Mouse (Mus musculus) heart, embryonic 11.5 days (tissue): ENCODE results near the gene Styx. TPM values are rescaled to one million over a fixed set of nuclear protein-coding genes. Genes with fewer than 3 reads are reported as not detected.

Source experiments
- ATAC-seq: fragments of 200-750 bp; cut with Nextera tagmentation; replicated peaks from 2 replicates; pipeline ENCODE4 v1.8.0; 2017; ENCODE audit warnings: moderate library complexity; ENCODE audit not compliant: insufficient number of reproducible peaks, low FRiP score, low TSS enrichment
- H3K27ac ChIP-seq: fragments of 300-500 bp; sonication (generic); 2 replicates; pipeline ENCODE4 v1.5.1; 2014; ENCODE audit warnings: mild to moderate bottlenecking, low read depth, low read length
- H3K27me3 ChIP-seq: fragments of 300-500 bp; sonication (generic); 2 replicates; pipeline ENCODE4 v1.6.1; 2014; ENCODE audit warnings: mild to moderate bottlenecking, low read length, mixed read lengths; ENCODE audit not compliant: control insufficient read depth, insufficient read depth
- H3K36me3 ChIP-seq: fragments of 300-500 bp; sonication (generic); 2 replicates; pipeline ENCODE4 v1.6.1; 2014; ENCODE audit warnings: mild to moderate bottlenecking, low read length, moderate library complexity, mixed read lengths; ENCODE audit not compliant: control insufficient read depth, insufficient read depth
- H3K4me1 ChIP-seq: fragments of 300-500 bp; sonication (generic); 2 replicates; pipeline ENCODE4 v1.6.1; 2014; ENCODE audit warnings: low read length; ENCODE audit not compliant: control insufficient read depth, insufficient read depth
- H3K4me2 ChIP-seq: fragments of 300-500 bp; sonication (generic); 2 replicates; pipeline ENCODE4 v1.6.1; 2014; ENCODE audit warnings: mild to moderate bottlenecking, moderate library complexity
- H3K4me3 ChIP-seq: fragments of 300-500 bp; sonication (generic); 2 replicates; pipeline ENCODE4 v1.5.1; 2014; ENCODE audit warnings: low read depth, low read length
- H3K9ac ChIP-seq: fragments of 300-500 bp; sonication (generic); 2 replicates; pipeline ENCODE4 v1.6.1; 2014; ENCODE audit warnings: mild to moderate bottlenecking, low read depth, low read length, moderate library complexity
- H3K9me3 ChIP-seq: fragments of 300-500 bp; sonication (generic); replicated peaks from 2 replicates; pipeline ENCODE4 v1.6.1; 2016; ENCODE audit warnings: low read length; ENCODE audit not compliant: control insufficient read depth
- WGBS: fragments of 180-500 bp; shearing (Covaris S2); extraction: QIAGEN DNeasy Blood & Tissue Kit; methylation state at CpG from one replicate; pipeline ENCODE4 v1.1.7; 2014; ENCODE audit not compliant: insufficient replicate concordance; 5-methylcytosine and 5-hydroxymethylcytosine counted together
- polyA plus RNA-seq: library from polyadenylated mRNA; unstranded; fragments of >200 nt; fragmentation: Nextera tagmentation; extraction: Ambion mirVana; gene quantifications from 2 replicates; pipeline ENCODE4 v1.2.1, GENCODE M21; 2014

Gene Styx
- polyA plus RNA-seq, 1 experiment from 2014 or later = 52.1 TPM

DNA sequence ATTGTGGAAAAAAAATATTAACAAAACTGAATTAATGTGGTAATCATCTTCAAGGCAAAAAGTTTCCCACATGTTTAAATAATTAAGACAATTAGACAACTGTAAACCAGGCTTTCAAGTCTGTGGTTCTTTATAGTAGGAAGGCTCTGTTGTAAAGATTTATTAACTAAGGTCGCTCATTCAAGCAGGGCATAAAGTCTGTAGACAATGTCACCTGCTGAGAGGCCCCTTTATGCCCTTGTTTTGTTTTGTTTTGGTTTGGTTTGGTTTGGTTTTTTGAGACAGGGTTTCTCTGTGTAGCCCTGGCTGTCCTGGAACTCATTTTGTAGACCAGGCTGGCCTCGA, 88.0 kb downstream of the Styx start:
- Histone ChIP-seq H3K27me3 (no peaks in the 10 kb centered on the region), H3K4me3 (no peak overlapping the region), H3K4me2 (no peak overlapping the region), H3K27ac (no peak overlapping the region), H3K9me3 (no peaks in the 10 kb centered on the region), H3K9ac (no peak overlapping the region), H3K36me3 (no peaks in the 10 kb centered on the region), H3K4me1 (no peaks in the 10 kb centered on the region)
- WGBS = 90% methylated on average over 2 of the region's 2 CpGs
- ATAC-seq = no peak

DNA sequence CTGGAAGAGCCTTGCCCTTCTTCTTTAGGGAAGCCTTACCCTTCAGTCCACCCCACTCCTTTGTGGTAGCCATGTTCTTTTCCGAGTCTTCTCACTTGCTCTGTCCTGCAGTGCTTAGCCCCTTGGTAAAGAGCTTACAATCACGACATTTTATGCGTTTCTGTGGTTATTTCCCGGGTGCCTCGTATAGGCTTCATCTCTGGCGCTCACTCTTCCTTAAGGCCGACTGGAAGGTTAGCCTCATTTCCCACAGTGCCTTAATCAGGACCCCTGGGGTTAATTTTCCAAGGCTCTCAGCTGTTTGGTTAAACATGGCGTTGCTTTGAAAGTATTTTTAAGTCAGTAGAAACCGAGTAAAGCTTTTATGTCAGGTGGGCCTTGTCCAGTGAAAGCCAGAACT, 88.5 kb downstream of the Styx start:
- ATAC-seq = no peak
- Histone ChIP-seq H3K27ac (no peak overlapping the region), H3K4me2 (no peak overlapping the region), H3K9ac (no peak overlapping the region), H3K4me1 (no peaks in the 10 kb centered on the region), H3K36me3 (no peaks in the 10 kb centered on the region), H3K4me3 (no peak overlapping the region), H3K9me3 (no peaks in the 10 kb centered on the region), H3K27me3 (no peaks in the 10 kb centered on the region)
- WGBS = 70% methylated on average over 9 of the region's 9 CpGs

GRCm38 (mm10) chr14:45441291-45441690, 90.4 kb downstream of the Styx start:
- Histone ChIP-seq H3K27ac (no peak overlapping the region), H3K4me1 (peaks cover 10% of the 10 kb centered on the region), H3K36me3 (no peaks in the 10 kb centered on the region), H3K9me3 (no peaks in the 10 kb centered on the region), H3K27me3 (no peaks in the 10 kb centered on the region), H3K9ac (no peak overlapping the region), H3K4me2 (no peak overlapping the region), H3K4me3 (no peak overlapping the region)
- 69% methylated on average over 6 of the region's 6 CpGs for WGBS
- no peak for ATAC-seq

GRCm38 (mm10) chr14:45442781-45443560, 92.1 kb downstream of the Styx start:
- Histone ChIP-seq H3K9me3 (no peaks in the 10 kb centered on the region), H3K4me2 (no peak overlapping the region), H3K4me1 (peaks cover 10% of the 10 kb centered on the region), H3K27ac (no peak overlapping the region), H3K9ac (no peak overlapping the region), H3K36me3 (no peaks in the 10 kb centered on the region), H3K27me3 (no peaks in the 10 kb centered on the region), H3K4me3 (no peak overlapping the region)
- ATAC-seq = no peak
- WGBS = 49% methylated on average over 12 of the region's 12 CpGs

DNA sequence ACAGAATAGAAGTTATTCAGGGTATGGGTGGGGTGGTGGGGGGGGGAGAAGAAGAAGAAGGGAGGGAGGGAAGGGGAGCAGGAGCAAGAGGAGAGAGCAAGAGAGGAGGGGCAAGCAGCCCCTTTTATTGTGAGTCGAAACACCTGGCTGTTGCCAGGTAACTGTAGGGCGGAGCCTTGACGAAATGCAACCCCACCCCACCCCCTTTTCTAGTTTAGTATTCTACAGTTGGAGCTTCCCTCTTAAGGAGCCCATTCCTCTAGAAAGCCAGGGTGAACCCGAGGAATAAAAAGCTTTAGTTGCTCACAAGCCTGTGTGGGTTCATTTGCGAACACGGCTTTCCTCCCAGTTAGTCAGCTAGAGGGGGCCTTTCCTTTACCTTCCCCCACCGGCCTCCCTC, 94.0 kb downstream of the Styx start:
- Histone ChIP-seq H3K4me1 (peaks cover 10% of the 10 kb centered on the region), H3K9me3 (no peaks in the 10 kb centered on the region), H3K4me2 (no peak overlapping the region), H3K27me3 (no peaks in the 10 kb centered on the region), H3K9ac (no peak overlapping the region), H3K36me3 (no peaks in the 10 kb centered on the region), H3K4me3 (no peak overlapping the region), H3K27ac (no peak overlapping the region)
- WGBS = 49% methylated on average over 7 of the region's 7 CpGs
- ATAC-seq = no peak

DNA sequence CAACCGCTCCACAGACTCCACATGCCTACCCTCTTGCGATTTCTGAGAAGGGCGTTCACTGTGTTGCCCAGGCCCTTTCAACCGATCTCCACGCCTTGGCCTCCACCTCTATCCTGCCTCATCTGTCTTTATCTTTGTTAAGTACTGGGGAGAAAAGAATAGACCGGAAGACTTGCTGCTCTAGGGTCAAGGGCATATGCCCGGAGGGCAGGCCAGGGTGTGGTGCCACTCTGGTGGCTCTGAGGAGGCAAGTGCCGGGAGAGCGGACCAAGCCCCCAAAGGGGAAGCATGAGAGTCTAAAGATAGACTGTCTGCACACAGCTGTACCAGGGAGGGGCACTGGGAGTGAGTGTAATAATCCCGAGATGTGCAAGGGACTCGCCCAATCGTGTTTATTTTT, 94.6 kb downstream of the Styx start:
- peak; percentile 33; the same call in 1 of the 2 replicates for ATAC-seq
- Histone ChIP-seq H3K9ac (0 out of 2 replicates have a peak overlapping the region, but pooled peaks have one; percentile 22), H3K4me3 (no peak overlapping the region), H3K4me1 (peaks cover 10% of the 10 kb centered on the region), H3K27me3 (no peaks in the 10 kb centered on the region), H3K4me2 (peak overlapping the region; percentile 39), H3K36me3 (no peaks in the 10 kb centered on the region), H3K9me3 (no peaks in the 10 kb centered on the region), H3K27ac (0 out of 2 replicates have a peak overlapping the region, but pooled peaks have one; percentile 2)
- 31% methylated on average over 12 of the region's 12 CpGs for WGBS

- Histone ChIP-seq H3K4me2 (no peak overlapping the region), H3K9ac (no peak overlapping the region), H3K9me3 (no peaks in the 10 kb centered on the region), H3K27me3 (no peaks in the 10 kb centered on the region), H3K4me3 (no peak overlapping the region), H3K36me3 (no peaks in the 10 kb centered on the region), H3K27ac (no peak overlapping the region), H3K4me1 (peaks cover 15% of the 10 kb centered on the region)
- no peak for ATAC-seq
- WGBS = 70% methylated on average over 3 of the region's 3 CpGs
These were observed 95.9 kb downstream of the Styx start for GRCm38 (mm10) chr14:45446777-45447176.

DNA sequence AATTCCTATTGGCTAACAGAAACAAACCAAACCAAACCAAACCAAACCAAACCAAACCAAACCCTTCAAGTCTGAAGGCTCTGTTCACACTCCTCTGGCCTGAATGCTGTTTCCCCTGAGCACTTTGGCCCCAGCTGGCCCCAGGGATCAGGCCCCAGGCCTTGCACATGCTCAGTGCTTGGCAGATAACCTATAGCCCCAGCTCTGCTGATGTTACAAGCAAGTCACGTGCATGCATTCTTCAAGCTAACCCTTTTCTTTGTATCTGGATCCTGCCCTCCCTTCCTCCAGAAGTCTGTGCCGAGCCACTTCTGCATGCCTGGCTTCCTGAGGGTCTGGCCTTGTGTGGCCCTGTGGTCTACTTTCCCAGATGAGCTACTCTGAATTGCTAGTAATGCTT, 100.2 kb downstream of the Styx start:
- no peak overlapping the region for H3K4me2 ChIP-seq
- H3K4me1 ChIP-seq = peaks cover 42% of the 10 kb centered on the region
- H3K4me3 ChIP-seq = no peak overlapping the region
- peak; percentile 50 for ATAC-seq
- no peak overlapping the region for H3K27ac ChIP-seq
- whole genome bisulfite sequencing = 11% methylated on average over 2 of the region's 2 CpGs
- H3K36me3 ChIP-seq = no peaks in the 10 kb centered on the region
- no peaks in the 10 kb centered on the region for H3K9me3 ChIP-seq
- H3K27me3 ChIP-seq = no peaks in the 10 kb centered on the region
- no peak overlapping the region for H3K9ac ChIP-seq

DNA sequence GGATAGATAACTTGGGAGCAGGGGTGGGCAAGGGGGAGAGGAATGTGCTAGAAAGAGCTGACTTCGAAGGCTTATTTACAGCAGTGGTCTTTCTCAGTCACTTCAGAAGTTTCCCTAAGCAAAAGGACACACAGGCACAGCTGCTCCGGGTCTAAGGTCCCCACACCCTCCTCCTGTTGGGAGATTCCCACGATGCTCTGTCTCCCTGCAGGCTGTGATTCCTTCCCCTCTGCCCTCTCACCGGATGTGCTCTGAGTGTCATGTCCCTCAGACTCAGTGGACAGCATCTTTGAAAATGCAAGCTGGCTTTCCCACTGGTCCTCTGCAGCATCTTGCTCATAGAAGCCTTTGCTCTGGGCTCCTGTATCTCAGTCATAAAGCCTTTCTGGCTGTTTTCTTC, 101.3 kb downstream of the Styx start:
- Histone ChIP-seq H3K9ac (no peak overlapping the region), H3K4me3 (no peak overlapping the region), H3K4me1 (peaks cover 44% of the 10 kb centered on the region), H3K27me3 (no peaks in the 10 kb centered on the region), H3K36me3 (no peaks in the 10 kb centered on the region), H3K4me2 (no peak overlapping the region), H3K27ac (peak overlapping the region; percentile 70), H3K9me3 (no peaks in the 10 kb centered on the region)
- no peak for ATAC-seq
- 35% methylated on average over 4 of the region's 4 CpGs for WGBS
